Mouse (Mus musculus): ENCODE data around the gene Adam1a. TPM values are rescaled to one million over a fixed set of nuclear protein-coding genes. Genes with fewer than 3 reads are reported as not detected.

Gene Adam1a
- polyA plus RNA-seq, 1 experiment from 2014 or later: 1.4 TPM

GRCm38 (mm10) chr5:121585005-121585404, 39.7 kb upstream of the Adam1a start:
- peaks cover 9% of the 10 kb centered on the region for H3K4me1 ChIP-seq

GRCm38 (mm10) chr5:121583765-121584501, 38.7 kb upstream of the Adam1a start:
- Histone ChIP-seq H3K4me2 (0 out of 2 replicates have a peak overlapping the region, but pooled peaks have one; percentile 16), H3K4me1 (peaks cover 9% of the 10 kb centered on the region), H3K9ac (no peak overlapping the region), H3K36me3 (peaks cover 14% of the 10 kb centered on the region; the same call in 1 of the 2 replicates), H3K9me3 (no peaks in the 10 kb centered on the region), H3K27ac (peak overlapping the region; percentile 48), H3K27me3 (replicated peaks) (no peaks in the 10 kb centered on the region), H3K4me3 (replicated peaks) (no peak overlapping the region)
- ATAC-seq (ENCODE audit: insufficient read depth, low FRiP score, low read depth): peak; percentile 77
- 49% methylated on average over 12 of the region's 12 CpGs for WGBS

More at GRCm38 (mm10) chr5:121585005-121585404, 39.7 kb upstream of the Adam1a start:
- Histone ChIP-seq H3K9me3 (no peaks in the 10 kb centered on the region), H3K27me3 (replicated peaks) (no peaks in the 10 kb centered on the region), H3K27ac (no peak overlapping the region), H3K4me2 (no peak overlapping the region), H3K4me3 (replicated peaks) (no peak overlapping the region), H3K9ac (no peak overlapping the region), H3K36me3 (peaks cover 4% of the 10 kb centered on the region; the same call in 1 of the 2 replicates)
- 91% methylated on average over 10 of the region's 10 CpGs for WGBS
- ATAC-seq (ENCODE audit: insufficient read depth, low FRiP score, low read depth): no peak

GRCm38 (mm10) chr5:121581945-121582344, 36.7 kb upstream of the Adam1a start:
- Histone ChIP-seq H3K36me3 (peaks cover 14% of the 10 kb centered on the region; the same call in 1 of the 2 replicates), H3K9me3 (no peaks in the 10 kb centered on the region), H3K4me3 (replicated peaks) (no peak overlapping the region), H3K9ac (no peak overlapping the region), H3K27me3 (replicated peaks) (no peaks in the 10 kb centered on the region), H3K27ac (no peak overlapping the region), H3K4me2 (no peak overlapping the region), H3K4me1 (peaks cover 9% of the 10 kb centered on the region)
- WGBS: 87% methylated on average over 8 of the region's 8 CpGs
- no peak for ATAC-seq (ENCODE audit: insufficient read depth, low FRiP score, low read depth)

GRCm38 (mm10) chr5:121576927-121577488, 31.7 kb upstream of the Adam1a start:
- Histone ChIP-seq H3K36me3 (peaks cover 21% of the 10 kb centered on the region; the same call in 1 of the 2 replicates), H3K4me2 (no peak overlapping the region), H3K9me3 (no peaks in the 10 kb centered on the region), H3K4me3 (replicated peaks) (no peak overlapping the region), H3K27me3 (replicated peaks) (no peaks in the 10 kb centered on the region), H3K4me1 (no peaks in the 10 kb centered on the region), H3K27ac (no peak overlapping the region), H3K9ac (no peak overlapping the region)
- no peak for ATAC-seq (ENCODE audit: insufficient read depth, low FRiP score, low read depth)
- WGBS: 83% methylated on average over 11 of the region's 11 CpGs

- Histone ChIP-seq H3K36me3 (peaks cover 21% of the 10 kb centered on the region; the same call in 1 of the 2 replicates), H3K9me3 (no peaks in the 10 kb centered on the region), H3K4me3 (replicated peaks) (no peak overlapping the region), H3K27me3 (replicated peaks) (no peaks in the 10 kb centered on the region), H3K27ac (no peak overlapping the region), H3K4me2 (no peak overlapping the region), H3K4me1 (no peaks in the 10 kb centered on the region), H3K9ac (no peak overlapping the region)
- WGBS: 94% methylated on average over 11 of the region's 11 CpGs
- ATAC-seq (ENCODE audit: insufficient read depth, low FRiP score, low read depth): no peak
These were observed 30.6 kb upstream of the Adam1a start for GRCm38 (mm10) chr5:121575867-121576266.

GRCm38 (mm10) chr5:121574145-121574544, 28.9 kb upstream of the Adam1a start:
- no peak overlapping the region for H3K9ac ChIP-seq
- no peaks in the 10 kb centered on the region for H3K4me1 ChIP-seq
- peaks cover 11% of the 10 kb centered on the region; the same call in 1 of the 2 replicates for H3K36me3 ChIP-seq
- no peak overlapping the region for H3K4me3 ChIP-seq (replicated peaks)
- 84% methylated on average over 13 of the region's 13 CpGs for WGBS
- no peaks in the 10 kb centered on the region for H3K27me3 ChIP-seq (replicated peaks)
- no peak overlapping the region for H3K4me2 ChIP-seq
- no peaks in the 10 kb centered on the region for H3K9me3 ChIP-seq
- H3K27ac ChIP-seq: no peak overlapping the region
- no peak for ATAC-seq (ENCODE audit: insufficient read depth, low FRiP score, low read depth)

- no peak overlapping the region for H3K27ac ChIP-seq
- H3K4me2 ChIP-seq: no peak overlapping the region
- H3K27me3 ChIP-seq (replicated peaks): no peaks in the 10 kb centered on the region
- H3K9me3 ChIP-seq: no peaks in the 10 kb centered on the region
- no peaks in the 10 kb centered on the region for H3K4me1 ChIP-seq
- no peak overlapping the region for H3K4me3 ChIP-seq (replicated peaks)
- H3K9ac ChIP-seq: no peak overlapping the region
- ATAC-seq (ENCODE audit: insufficient read depth, low FRiP score, low read depth): no peak
- peaks cover 9% of the 10 kb centered on the region; the same call in 1 of the 2 replicates for H3K36me3 ChIP-seq
- 75% methylated on average over 1 of the region's 1 CpGs for WGBS
These were observed 25.5 kb upstream of the Adam1a start for GRCm38 (mm10) chr5:121570787-121571186.

- no peak overlapping the region for H3K9ac ChIP-seq
- no peaks in the 10 kb centered on the region for H3K4me1 ChIP-seq
- peaks cover 4% of the 10 kb centered on the region; the same call in 1 of the 2 replicates for H3K36me3 ChIP-seq
- H3K4me2 ChIP-seq: no peak overlapping the region
- no peak for ATAC-seq (ENCODE audit: insufficient read depth, low FRiP score, low read depth)
- H3K27me3 ChIP-seq (replicated peaks): no peaks in the 10 kb centered on the region
- H3K9me3 ChIP-seq: no peaks in the 10 kb centered on the region
- H3K4me3 ChIP-seq (replicated peaks): no peak overlapping the region
- H3K27ac ChIP-seq: no peak overlapping the region
- 73% methylated on average over 9 of the region's 9 CpGs for WGBS
These were observed 24.7 kb upstream of the Adam1a start for GRCm38 (mm10) chr5:121569881-121570420.

GRCm38 (mm10) chr5:121566035-121566681, 20.9 kb upstream of the Adam1a start:
- WGBS: 82% methylated on average over 16 of the region's 16 CpGs
- Histone ChIP-seq H3K4me3 (replicated peaks) (no peak overlapping the region), H3K9ac (no peak overlapping the region), H3K9me3 (no peaks in the 10 kb centered on the region), H3K4me2 (no peak overlapping the region), H3K4me1 (0 out of 2 replicates have a peak, but pooled peaks cover 3% of the 10 kb centered on the region), H3K27ac (no peak overlapping the region), H3K27me3 (replicated peaks) (no peaks in the 10 kb centered on the region), H3K36me3 (peaks cover 3% of the 10 kb centered on the region; the same call in 1 of the 2 replicates)
- ATAC-seq (ENCODE audit: insufficient read depth, low FRiP score, low read depth): no peak

- peak; percentile 38; the same call in 1 of the 2 replicates for ATAC-seq (ENCODE audit: insufficient read depth, low FRiP score, low read depth)
- H3K27ac ChIP-seq: no peak overlapping the region
- no peak overlapping the region for H3K9ac ChIP-seq
- peak overlapping the region; percentile 47 for H3K4me2 ChIP-seq
- no peaks in the 10 kb centered on the region for H3K9me3 ChIP-seq
- H3K27me3 ChIP-seq (replicated peaks): no peaks in the 10 kb centered on the region
- H3K36me3 ChIP-seq: no peaks in the 10 kb centered on the region; the same call in 1 of the 2 replicates
- peak overlapping the region; percentile 25 for H3K4me3 ChIP-seq (replicated peaks)
- 10% methylated on average over 11 of the region's 11 CpGs for WGBS
- H3K4me1 ChIP-seq: 0 out of 2 replicates have a peak, but pooled peaks cover 3% of the 10 kb centered on the region
These were observed 19.2 kb upstream of the Adam1a start for GRCm38 (mm10) chr5:121564468-121564895.

GRCm38 (mm10) chr5:121562436-121562835, 17.2 kb upstream of the Adam1a start:
- Histone ChIP-seq H3K27ac (no peak overlapping the region), H3K4me2 (no peak overlapping the region), H3K9ac (no peak overlapping the region), H3K4me3 (replicated peaks) (no peak overlapping the region), H3K27me3 (replicated peaks) (no peaks in the 10 kb centered on the region), H3K36me3 (no peaks in the 10 kb centered on the region), H3K9me3 (no peaks in the 10 kb centered on the region), H3K4me1 (0 out of 2 replicates have a peak, but pooled peaks cover 3% of the 10 kb centered on the region)
- 80% methylated on average over 3 of the region's 3 CpGs for WGBS
- no peak for ATAC-seq (ENCODE audit: insufficient read depth, low FRiP score, low read depth)

Data from stomach, embryonic 15.5 days (tissue).